Mouse (Mus musculus) CH12.LX (cell line): ENCODE measurements around the gene Med4.

Experiments
- BHLHE40 ChIP-seq: IDR thresholded peaks from 2 replicates; pipeline ENCODE4 v1.6.1; 2011; ENCODE audit warnings: mild to moderate bottlenecking, low read depth, low read length, improper control_type of control experiment
- CTCF ChIP-seq, 2 experiments: IDR thresholded peaks in 1 of 2; conservative IDR thresholded peaks in 1 of 2; 2 replicates each; pipeline ENCODE4 v1.5.1; 2011 to 2012; ENCODE audit warnings: low read depth in 2 of 2, low read length in 2 of 2, improper control_type of control experiment in 1 of 2, inconsistent platforms in 1 of 2, mild to moderate bottlenecking in 1 of 2, moderate library complexity in 1 of 2
- EP300 ChIP-seq: IDR thresholded peaks from 2 replicates; pipeline ENCODE4 v1.6.1; 2011; ENCODE audit warnings: low read length, improper control_type of control experiment
- MAFK ChIP-seq: IDR thresholded peaks from 2 replicates; pipeline ENCODE4 v1.6.1; 2011; ENCODE audit warnings: low read length, improper control_type of control experiment; ENCODE audit not compliant: insufficient replicate concordance
- MAX ChIP-seq: IDR thresholded peaks from 2 replicates; pipeline ENCODE4 v1.6.1; 2011; ENCODE audit warnings: low read length, improper control_type of control experiment
- MAZ ChIP-seq: IDR thresholded peaks from 2 replicates; pipeline ENCODE4 v1.6.1; 2012; ENCODE audit warnings: low read depth, mild to moderate bottlenecking, inconsistent platforms, low read length, improper control_type of control experiment, moderate library complexity
- MYC ChIP-seq: IDR thresholded peaks from 2 replicates; pipeline ENCODE4 v1.6.1; 2011; ENCODE audit warnings: low read depth, mild to moderate bottlenecking, improper control_type of control experiment, low read length
- POLR2A ChIP-seq: IDR thresholded peaks from 2 replicates; pipeline ENCODE4 v1.6.1; 2011; ENCODE audit warnings: low read depth, mild to moderate bottlenecking, improper control_type of control experiment, low read length
- TBP ChIP-seq: conservative IDR thresholded peaks from 2 replicates; pipeline ENCODE4 v1.6.1; 2011; ENCODE audit warnings: low read depth, low read length, improper control_type of control experiment
- ZKSCAN1 ChIP-seq: IDR thresholded peaks from 2 replicates; pipeline ENCODE4 v1.6.1; 2012; ENCODE audit warnings: low read depth, inconsistent platforms, low read length, improper control_type of control experiment, borderline replicate concordance
- ZMIZ1 ChIP-seq: IDR thresholded peaks from 2 replicates; pipeline ENCODE4 v1.6.1; 2012; ENCODE audit warnings: low read depth, mild to moderate bottlenecking, inconsistent platforms, low read length, improper control_type of control experiment

GRCm38 (mm10) chr14:73483516-73484229, 26.2 kb upstream of the Med4 start:
- no peak for TF ChIP-seq CTCF (conservative IDR thresholded peaks at IDR 0.05 in 1 of 2, IDR thresholded peaks at IDR 0.05 in 1 of 2; ENCODE audit: low read depth in 2 of 2, low read length in 2 of 2)
- no peak for TF ChIP-seq POLR2A
- TF ChIP-seq ZKSCAN1 = no peak
- TF ChIP-seq MAZ = no peak
- TF ChIP-seq MAX = no peak
- no peak for TF ChIP-seq TBP
- TF ChIP-seq EP300 = no peak
- no peak for TF ChIP-seq MYC
- no peak for TF ChIP-seq MAFK
- no peak for TF ChIP-seq BHLHE40
- TF ChIP-seq ZMIZ1 = no peak
